Mouse (Mus musculus) right cerebral cortex, adult 2 months (tissue): ENCODE measurements around the gene Pdcd1lg2.
A peak's percentile ranks its signal among the peaks of the same experiment; 100 is the strongest.

Experiments used
- DNase-seq, 2 experiments: peaks; one replicate each; pipeline ENCODE4 v3.0.0; 2021 to 2022; ENCODE audit warnings: low spot score in 2 of 2

The Pdcd1lg2 gene

DNA sequence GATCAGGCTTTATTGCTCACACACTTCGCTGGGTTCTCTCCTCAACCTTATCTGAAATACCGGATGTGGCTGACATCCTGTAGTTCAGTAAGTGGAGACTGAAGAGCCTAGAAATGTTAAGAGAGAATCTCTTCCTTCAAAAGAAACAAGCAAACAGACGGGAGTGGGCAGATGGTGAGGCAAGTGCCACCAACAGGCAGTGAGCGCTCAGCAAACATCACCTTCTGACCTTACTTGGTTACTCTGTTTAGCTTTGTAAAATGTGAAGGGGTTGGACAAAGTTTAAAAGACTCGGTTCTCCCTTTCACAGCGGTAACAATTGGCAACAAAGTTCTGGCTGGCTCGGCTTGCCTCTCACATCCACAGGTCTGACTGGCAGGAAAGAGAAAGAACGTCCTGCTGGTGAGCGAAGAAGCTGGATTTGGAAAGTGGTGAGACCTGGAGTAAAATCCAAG lies 8.0 kb downstream of the Pdcd1lg2 start:
- DNase-seq, result no peak

DNA sequence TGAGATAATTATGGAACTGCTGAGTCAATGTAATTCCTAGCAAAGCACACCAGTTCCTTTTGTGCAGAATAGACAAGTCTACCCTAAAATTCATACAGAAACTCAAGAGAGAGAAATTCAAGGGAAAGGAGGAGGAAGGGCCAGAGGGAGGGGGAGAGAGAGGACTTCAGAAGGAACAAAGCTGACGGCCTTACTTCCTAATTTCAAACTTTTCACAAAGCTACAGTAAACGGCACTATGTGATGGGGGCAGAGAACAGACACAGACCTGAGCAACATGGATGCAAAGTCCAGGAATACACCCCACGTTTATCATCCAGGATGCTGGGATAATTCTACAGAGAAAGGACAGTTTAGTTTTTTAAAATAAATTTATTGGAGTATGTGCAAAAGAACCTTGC lies 8.8 kb downstream of the Pdcd1lg2 start:
- no peak for DNase-seq

DNA sequence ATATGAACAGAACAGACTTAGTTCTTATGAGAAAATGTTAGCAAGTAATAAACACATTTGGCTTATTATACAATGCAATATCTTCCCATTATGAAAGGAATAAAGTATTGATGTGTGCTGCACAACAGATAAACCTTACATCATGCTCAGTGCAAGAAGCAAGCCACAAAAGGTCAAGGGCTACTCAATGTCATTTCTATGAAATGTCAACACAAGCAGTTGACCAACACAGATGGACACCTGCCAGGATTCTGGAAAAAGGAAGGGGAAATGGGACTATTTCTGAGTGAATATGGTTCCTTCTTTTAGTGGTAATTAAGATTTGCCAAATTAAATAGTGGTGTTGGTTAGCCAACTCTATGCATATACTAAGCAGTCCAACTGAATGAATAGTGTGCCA lies 9.2 kb downstream of the Pdcd1lg2 start:
- no peak for DNase-seq

DNA sequence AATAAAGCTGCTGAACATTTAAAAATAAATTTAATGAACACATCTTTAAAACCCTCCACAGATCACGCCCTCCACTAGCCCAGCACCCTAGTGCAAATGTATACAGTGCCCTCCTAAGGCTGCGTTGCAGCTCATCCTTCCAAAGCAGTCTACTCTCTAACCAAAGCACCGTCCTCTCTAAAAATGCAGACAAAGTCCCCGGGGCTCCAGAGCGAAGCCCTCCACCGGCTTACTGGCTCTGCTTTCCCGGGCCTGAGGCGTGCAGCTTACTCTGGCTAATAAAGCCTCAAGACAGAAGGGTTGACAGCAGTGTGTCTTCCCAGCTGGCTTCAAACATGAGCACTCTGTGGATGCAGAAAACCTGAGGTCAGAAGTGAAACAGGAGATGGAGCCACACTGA lies 9.7 kb downstream of the Pdcd1lg2 start:
- DNase-seq, result no peak

DNA sequence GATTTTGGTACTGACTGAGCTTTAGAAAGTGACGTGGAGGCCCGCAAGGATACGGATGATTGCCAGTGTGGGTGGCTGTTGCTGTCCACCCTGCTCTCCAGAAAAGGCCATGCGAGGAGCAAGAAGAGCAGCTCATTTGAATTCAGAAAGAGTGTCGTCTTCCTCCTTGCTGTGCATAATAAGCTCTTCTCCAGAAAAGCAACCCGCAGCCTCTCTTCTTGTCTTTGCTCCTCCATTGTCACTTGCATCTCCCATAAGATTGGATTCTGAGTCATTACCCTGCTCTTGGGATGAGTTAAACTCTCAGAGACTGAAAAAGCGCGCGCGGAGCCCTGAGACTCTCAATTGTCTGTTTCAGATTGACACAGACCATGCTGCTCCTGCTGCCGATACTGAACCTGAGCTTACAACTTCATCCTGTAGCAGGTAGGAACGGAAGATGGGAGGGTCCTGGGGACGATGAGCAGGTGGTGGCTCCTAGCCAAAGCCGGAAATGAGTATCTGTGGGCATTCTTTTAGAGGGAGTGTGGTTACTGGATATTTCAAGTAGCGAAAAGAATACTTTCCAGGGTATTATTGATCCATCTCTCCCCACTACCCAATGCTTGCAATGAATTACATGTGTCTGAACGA lies 11.4 kb downstream of the Pdcd1lg2 start:
- no peak for DNase-seq

DNA sequence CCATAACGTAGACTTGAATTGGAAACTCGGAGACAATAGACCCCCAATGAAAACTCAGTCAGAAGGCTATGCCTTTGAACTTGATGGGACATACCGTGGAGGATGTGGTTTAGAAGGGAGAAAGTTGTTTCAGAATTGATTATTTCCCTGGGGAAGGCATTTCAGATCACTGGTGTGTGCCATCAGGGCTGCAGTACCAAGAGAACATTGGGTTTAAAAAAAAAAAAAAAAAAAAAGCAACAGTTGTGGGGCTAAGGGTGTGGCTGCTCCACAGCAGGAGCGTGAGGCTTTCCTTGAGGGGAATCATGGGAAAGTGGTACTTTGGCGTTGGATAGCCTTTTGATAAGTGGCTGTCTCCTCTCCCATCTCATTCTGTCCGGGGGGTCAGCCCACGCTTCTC lies 12.1 kb downstream of the Pdcd1lg2 start:
- no peak for DNase-seq

DNA sequence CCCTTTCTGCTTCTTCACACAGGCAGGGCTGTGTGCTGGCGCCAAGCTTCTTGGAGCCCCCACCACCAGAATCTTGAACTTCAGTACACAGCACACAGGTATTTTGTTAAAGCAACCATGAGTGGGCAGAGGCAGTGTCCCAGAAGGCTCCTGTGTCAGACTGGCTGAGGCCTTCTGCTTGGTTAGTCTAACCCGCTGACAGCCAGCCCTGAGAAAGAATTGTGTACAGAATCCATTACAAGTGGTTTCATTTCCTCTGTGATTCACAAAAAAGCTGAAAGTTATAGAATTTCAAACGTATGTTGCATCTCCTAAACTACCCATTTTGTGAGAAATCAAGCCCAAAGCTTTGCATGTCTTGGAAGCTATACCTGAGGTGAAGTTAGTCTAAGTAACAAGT lies 19.8 kb downstream of the Pdcd1lg2 start:
- no peak for DNase-seq

DNA sequence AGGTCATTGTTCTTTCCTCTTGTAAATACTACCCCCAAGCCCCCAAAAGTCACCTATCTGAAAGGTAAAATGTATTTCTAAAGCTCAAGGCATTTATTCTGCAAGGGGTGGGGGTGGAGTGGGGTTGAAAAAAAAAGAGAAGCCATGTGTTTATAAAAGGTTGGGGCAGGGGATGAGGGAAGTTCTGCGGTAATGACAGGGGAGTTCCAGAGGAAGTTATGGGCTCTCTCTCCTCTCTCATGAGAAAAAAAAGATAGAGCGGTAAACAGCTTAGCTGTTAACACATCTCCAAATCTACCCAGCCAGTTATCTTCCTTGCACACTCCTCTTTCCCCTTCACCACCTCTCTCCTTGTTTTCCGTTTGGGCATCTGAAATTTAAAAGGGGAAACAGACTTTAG lies 20.2 kb downstream of the Pdcd1lg2 start:
- no peak for DNase-seq

DNA sequence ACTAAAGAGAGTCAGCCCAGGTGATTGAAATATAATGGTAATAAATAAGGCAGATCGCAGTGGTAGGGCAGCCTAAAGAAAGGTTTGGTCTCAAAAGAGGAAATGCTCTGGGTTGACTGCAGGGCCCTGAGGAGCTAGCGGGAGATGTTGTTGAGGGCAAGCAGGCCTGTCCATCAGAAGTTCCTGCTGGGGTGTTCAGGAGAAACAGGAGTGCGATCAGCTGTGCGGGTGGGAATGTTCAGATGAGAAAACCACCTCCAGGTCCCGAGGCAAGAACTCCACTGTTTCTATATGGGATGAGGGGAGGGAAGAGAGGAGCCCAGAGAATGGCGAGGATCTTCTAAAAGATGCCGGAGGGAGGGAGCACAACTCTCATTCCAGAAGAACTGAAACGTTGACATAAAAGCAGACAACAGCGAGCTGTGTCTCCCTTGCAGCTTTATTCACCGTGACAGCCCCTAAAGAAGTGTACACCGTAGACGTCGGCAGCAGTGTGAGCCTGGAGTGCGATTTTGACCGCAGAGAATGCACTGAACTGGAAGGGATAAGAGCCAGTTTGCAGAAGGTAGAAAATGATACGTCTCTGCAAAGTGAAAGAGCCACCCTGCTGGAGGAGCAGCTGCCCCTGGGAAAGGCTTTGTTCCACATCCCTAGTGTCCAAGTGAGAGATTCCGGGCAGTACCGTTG lies 26.2 kb downstream of the Pdcd1lg2 start:
- DNase-seq, result no peak

DNA sequence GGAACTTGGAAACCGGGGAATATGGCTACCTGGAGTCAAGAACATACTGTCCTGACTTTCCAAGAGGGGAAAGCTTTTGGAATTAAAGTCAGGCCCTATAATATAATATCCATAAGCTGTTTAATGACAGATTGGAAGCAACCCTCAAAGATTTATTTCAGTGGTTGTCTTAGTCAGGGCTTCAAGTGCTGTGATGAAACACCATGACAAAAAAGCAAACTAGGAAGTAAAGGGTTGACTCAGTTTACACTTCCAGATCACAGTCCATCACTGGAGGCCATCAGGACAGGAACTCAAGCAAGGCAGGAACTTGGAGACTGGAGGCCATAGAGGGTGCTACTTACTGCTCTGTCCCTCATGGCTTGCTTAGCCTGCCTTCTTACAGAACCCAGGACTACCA lies 27.1 kb downstream of the Pdcd1lg2 start:
- DNase-seq, result no peak

DNA sequence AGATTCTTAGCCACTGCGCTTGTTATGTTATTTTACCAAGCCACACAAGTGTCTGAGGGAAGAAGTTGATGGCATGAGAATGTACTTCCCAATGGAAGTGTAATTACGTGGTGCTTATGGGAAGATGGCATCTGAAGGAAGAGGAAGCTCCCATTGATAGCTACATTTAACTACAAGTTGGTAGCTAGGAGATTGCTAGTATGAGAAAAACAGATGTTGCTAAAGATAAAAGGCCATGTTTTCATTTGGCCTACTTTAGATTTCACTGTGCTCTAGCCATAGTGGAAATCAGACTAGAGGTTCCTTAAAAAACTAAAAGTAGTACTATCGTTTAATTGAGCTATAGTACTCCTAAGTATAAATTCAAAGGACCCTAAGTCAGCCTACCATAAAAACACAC lies 28.5 kb downstream of the Pdcd1lg2 start:
- DNase-seq, result no peak

DNA sequence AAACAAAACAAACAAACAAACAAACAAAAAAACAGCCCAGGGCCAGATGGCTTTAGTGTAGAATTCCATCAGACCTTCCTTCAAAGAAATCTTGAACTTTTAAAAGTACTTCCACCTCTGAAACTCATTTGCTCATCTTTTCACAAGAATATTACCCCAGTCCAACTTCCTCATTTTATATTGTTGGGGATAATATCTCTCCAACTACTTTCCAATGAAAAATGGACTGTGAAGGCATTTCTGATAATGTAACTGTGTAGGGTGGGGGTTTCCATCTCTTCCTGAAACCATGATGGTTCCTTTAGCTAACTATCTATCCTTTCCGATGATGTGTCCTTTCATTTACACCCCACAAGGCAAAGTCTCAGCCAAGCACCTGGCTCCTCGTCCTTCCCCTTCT lies 31.8 kb downstream of the Pdcd1lg2 start:
- DNase-seq, result no peak

DNA sequence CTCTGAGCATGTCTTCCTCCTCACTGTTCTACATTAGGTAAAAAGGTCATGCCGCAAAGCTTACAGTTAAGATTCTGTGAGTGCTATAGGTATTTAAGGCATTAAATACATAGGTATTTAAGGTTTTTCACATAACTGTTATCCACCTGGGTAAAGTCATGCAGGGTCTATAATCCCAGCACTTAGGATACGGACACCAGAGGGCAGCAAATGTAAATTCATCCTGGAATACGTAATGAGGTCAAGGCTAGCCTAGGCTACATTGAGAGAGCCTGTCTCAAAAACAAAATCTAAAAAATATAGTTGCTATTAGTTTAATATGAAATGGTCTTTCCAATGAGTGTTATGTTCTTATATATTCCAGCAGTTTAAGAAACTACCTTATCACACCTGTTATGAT lies 33.6 kb downstream of the Pdcd1lg2 start:
- DNase-seq, result no peak

DNA sequence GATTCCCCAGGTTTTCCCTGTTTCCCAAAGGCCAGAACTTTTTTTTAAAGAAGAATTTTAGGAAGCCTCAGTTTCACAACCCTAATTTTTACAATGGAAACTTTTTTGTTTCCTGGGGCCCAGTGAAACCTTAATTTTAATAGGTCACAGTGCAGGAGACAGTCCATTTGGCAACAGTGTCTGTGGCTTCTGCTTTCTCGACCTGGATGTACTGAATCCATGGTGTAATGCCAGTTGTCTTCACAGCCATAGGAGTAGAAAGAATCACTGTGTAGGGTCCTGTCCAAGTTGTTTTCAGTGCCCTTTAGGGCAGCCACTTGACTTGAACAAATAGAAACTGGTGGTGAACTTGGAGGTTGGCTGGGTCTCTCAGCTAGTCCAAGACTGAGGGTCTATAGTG lies 37.7 kb downstream of the Pdcd1lg2 start:
- no peak for DNase-seq

DNA sequence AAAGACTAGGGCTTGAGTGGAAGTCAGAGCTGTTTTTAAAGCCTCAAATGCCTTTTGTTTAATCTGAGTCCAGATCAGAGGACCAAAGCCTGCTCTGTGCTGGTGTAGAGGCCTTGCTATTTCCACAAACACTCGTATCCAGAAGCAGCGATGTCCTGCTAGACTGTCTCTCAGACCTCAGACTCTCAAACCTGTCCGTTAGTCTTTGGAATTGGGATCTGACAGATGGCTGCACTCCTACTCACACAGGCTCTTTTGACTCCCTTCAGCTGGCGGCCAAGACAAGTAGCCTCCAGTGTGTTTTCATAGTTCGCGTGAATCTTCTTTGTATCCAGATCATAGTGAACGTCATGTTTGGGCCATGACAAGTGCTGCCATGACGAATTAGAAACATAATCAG lies 39.7 kb downstream of the Pdcd1lg2 start:
- peak in 1 of 2 experiments; percentile 32 for DNase-seq

DNA sequence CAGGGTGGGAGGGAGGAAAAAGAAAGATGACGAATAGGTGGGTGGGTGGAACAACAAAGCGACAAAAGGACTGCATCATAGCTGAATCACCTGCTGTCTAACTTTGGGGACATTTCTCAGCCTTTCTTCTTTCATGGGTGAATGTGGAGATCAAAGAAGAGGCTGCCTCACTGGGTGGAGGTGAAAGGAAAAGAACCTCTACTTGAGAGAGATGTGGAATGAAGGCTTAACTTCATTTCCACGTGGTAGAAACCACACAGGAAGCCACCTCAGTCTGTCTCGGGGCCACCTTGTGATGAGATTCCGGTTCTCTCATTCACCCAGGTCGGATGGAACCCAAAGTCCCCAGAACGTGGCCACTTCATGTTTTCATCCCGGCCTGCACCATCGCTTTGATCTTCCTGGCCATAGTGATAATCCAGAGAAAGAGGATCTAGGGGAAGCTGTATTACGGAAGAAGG lies 43.5 kb downstream of the Pdcd1lg2 start:
- DNase-seq, result no peak

DNA sequence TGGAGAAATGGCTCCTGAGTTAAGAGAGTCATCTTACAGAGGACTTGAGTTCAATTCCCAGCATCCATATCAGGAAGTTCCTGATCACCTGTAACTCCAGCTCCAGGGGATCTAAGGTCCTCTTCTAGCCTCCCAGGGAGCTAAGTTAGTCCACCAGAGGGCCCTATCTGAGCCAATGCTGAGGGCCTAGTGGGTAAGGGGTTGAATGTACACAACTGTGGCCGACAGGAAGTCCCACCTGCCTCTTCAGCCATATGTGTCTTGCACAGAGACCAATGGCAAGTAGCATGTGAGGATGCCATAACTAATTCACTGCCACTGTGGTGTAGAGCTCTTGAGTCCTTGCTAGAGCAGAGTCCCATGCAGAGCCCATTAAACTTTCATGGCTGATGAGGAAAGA lies 44.4 kb downstream of the Pdcd1lg2 start:
- no peak for DNase-seq

DNA sequence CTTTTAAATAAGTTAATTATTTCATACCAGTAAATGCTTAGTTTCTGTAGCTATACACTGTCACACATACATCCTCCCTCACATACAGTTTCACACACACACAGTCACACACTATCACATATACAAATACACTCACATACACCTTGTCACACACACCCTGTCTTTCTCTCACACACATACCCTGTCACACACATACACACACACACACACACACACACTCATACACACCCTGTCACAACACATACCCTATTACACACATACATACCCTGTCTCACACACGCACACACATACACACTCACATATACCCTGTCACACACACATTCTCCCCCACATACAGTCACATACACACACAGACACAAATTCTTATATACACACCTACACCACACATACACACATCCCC lies 47.3 kb downstream of the Pdcd1lg2 start:
- no peak for DNase-seq

DNA sequence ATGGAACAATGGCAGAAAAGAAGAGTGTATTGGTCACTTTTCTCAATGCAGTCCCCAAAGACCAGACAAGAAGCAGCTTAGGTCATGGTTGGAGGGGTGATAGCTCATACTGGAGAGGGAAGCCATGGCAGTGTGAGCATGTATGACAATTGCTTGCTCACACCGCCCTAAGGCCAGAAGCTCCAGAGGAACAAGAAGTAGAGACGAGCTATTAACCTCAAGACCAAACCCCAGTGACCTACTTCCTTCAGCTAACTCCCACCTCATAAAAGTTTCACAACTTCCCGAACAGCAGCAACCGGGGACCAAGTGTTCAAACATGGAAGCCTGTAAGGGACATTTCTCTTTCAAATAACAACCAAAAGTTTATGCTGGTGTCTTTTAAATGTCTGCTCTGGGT lies 51.7 kb downstream of the Pdcd1lg2 start:
- no peak for DNase-seq

DNA sequence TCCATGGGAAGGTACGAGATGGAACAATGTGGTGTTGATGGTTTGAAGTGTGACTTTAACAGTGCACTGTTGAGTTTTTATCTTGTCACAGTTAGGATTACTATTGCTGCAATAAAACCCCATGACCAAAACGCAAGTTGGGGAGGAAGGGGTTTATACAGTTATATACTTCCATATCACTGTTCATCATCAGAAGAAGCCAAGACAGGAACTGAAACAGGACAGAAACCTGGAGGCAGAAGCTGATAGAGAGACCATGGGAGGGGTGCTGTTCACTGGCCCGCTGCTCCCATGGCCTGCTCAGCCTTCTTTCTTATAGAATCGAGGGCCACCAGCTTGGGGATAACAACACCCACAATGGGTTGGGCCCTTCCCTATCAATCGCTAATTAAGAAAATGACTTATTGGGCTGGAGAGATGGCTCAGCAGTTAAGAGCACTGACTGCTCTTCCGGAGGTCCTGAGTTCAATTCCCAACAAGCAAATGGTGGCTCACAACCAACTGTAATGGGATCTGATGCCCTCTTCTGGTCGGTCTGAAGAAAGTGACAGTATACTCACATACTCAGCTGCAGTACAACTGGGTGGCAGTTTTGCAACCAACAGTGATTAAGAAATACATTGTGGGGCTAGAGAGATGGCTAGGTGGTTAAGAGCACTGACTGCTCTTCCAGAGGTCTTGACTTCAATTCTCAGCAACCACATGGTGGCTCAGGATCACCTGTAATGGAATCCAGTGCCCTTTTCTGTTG lies 53.1 kb downstream of the Pdcd1lg2 start:
- no peak for DNase-seq

DNA sequence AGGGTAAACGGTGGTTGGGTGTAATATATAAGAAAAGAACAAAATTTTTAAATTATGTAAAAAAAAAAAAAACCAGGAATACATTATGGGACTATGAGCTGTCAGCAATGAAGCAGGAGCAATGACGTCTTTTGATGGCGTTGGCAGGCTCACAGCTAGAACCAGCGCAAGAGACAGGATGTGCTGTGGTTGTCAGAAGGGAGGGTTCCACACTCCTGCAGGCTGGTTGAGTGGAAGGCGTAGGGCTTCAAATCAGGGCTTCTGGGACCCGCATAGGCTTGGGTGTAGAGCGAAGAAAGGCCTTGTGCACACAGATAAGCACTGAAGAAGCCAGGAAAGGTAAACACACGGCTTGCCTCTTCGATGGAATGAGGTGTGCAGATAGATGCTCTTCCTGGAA lies 56.1 kb downstream of the Pdcd1lg2 start:
- DNase-seq, result no peak

DNA sequence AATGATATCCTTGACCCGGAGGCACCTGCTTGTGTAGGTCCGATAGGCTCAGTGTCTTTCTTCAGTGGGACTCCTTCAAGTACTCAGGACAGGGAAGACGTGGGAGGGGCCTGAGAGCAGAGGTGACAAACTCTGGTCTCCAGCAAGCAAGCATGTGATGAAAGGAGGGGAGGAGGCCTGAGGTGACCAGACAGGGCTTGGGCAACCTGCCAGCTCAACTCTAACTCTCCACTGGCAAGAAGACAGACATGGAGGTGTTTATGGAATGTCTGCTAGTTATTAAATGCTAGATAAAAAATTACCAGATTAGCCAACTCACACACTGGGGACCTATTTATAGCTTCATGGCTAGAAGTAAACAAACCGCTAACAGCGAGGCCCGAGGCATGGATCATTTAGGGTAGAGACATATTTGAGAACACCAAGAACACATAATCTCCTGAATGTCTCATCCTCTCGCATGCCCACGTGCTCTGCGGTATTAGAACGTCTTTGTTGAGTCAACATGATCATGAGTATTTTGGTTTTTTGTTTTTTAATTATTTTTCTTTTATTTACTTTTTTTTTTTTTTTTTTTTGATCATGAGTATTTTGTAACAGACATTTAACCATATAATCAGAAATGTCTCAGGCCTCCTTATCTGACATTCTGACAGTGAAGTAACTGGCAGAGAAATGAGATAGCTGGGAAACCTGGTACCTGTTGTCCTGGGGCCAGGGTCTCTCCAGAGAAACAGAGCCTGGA lies 58.4 kb downstream of the Pdcd1lg2 start:
- no peak for DNase-seq
